Mouse (Mus musculus) right cerebral cortex, adult 2 months (tissue): Measurements from ENCODE around the gene Gm37240.

ENCODE experiments used
- DNase-seq, 2 experiments: peaks; one replicate each; pipeline ENCODE4 v3.0.0; 2021 to 2022; ENCODE audit warnings: low spot score in 2 of 2

Gm37240 gene

DNA sequence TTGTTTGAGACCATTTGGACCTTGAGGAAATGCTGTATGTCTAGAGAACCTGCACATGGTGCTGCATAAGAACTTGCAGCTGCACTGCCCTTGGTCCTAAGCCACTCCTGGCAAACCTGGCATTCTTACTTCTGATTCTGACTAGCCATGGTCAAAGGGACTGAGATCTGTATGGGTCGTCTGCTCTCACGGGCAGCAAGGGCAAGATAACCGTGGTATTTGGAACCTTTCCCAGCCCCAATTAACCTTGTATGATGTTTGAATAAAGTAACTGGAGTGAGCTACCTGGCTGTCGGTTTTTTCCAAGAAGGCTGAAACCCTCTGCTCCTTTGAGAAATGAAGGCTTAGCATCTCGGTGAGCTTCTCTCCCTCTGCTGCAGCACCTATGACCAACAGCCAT is 8.4 kb downstream of the Gm37240 start:
- no peak for DNase-seq

DNA sequence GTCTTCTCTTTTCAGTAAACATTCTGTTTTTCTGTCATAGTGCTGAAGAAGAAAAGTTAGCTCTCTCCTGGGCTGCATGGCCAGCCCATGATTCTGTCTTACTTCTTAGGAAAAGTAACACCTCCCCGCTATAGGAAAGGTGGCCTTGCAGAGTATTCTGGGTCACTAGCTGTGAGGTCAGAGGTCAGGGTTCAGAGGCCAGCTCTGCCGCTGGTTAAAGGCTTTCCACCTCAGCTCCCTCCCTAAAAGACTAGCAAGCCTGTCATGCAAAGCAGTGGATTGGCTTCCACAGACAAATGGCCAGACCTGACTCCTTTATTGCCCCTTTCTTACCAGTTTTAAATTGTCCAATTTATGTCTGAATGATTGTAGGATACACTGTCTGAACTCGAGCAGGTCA is 23.3 kb downstream of the Gm37240 start:
- no peak for DNase-seq

DNA sequence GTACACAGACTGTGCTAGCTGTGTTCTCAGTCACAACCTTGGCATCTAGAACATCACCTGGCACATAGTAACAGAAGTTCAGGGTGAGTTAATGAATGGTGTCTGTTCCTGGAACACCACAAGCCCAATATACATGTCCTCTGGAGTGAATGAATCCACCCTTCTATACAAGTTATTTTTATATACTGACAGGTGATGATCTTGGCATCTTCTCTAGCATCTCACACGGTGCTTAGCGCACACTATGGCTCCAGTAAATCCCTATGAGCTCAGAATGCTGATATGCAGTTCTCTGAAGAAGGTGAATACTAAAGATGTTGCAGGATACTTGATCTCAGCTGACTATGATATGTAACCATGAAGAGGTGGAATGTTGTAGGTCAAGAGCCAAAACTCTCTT is 24.4 kb downstream of the Gm37240 start:
- DNase-seq, result no peak

DNA sequence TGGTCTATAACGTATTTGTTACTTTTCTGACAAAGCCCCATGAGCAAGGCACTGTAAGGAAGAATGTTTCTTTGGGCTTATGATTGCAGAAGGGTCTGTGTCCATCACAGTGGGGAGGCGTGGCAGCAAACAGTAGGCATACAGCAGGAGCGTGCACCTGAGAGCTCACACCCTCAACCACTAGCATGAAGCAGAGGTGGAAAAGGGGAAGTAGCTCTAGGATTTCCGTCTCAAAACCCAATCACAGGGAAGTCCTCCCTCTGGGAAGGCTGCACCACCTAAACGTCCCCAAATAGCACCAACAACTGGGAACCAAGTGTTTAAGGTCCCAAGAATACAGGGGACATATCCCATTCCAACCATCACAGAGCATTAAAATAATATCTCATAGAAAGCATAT is 26.3 kb downstream of the Gm37240 start:
- DNase-seq, result no peak

DNA sequence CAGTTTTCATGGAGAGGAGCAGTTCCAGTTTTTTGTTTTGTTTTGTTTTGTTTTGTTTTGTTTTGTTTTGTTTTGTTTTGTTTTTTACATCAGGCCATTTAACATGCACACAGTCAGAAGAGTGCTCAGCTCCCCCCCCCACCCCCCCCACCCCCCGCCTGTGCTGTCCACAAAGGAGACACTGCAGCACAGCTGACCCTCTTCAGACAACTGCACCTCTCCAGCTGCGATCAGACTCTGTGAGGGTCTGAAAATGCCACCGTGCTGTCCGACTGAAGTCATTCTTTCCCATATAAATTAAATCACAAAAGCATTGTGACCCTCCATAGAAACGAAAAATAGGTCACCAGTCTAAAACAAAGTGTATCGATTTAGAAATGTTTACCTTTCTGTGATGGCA is 28.0 kb downstream of the Gm37240 start:
- DNase-seq, result no peak

DNA sequence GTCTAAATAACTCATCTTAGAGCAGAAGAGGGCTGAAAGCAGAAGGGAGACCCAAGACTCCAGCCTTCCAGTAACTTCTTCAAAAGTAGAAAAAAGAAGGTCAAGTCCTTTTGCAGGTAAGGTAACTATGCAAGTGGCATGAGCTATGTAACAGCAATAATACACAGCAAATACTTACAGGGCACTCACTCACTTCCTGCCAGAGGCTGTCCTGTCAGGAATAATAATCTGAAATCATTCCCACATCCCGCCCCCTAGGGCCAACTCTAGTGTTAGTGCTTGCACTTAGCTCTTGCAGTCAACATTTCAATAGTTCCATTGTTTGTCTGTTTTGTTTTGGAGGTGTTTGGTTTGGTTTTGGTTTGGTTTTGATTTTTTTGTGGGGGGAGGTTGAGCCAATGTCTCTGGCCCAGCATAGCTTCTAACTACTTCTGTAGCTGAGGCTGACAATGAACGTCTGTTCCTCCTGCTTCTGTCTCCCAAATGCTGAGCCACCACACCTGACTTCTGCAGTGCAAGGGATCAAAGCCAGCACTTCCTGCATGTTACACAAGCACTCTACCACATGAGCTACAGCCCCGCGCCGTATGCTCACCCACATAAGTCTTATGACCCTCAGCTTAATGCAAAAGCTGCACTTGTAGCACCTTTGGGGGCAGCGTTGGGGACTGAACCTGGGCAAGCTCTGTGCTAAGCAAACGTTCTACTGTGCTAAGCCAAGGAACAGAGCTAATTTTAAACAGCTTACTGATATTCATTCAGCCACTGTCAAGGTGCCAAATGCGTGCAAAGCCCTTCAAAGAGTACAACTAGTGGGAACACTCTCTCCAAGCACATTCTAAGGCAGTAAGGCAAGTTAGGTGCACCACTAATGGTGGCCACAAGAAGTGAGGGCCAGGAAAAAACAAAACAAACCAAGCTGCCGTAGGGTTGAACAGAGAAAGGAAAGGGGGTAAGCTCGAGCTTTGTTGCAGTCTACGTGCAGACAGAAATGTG is 28.9 kb downstream of the Gm37240 start:
- peak in 1 of 2 experiments; percentile 10 for DNase-seq

DNA sequence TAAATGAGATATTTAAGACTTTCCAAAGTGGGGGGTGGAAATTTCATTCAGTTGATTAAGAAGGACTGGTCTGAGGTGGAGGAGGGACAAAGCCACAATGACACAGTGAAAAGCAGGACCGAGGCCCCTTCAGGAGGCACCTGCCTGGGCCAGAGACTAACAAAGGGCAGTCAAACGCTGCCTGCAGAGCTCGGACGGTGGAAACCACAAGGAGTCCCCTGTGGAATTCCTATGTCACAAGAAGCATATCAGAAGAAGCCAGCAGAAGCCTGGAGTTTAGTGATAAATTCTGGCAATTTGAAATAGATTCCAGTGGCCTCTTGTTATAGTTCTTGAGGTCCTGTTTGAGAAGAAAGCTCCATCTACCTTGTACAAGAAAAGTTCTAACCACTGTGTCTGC is 30.2 kb downstream of the Gm37240 start:
- DNase-seq, result no peak

DNA sequence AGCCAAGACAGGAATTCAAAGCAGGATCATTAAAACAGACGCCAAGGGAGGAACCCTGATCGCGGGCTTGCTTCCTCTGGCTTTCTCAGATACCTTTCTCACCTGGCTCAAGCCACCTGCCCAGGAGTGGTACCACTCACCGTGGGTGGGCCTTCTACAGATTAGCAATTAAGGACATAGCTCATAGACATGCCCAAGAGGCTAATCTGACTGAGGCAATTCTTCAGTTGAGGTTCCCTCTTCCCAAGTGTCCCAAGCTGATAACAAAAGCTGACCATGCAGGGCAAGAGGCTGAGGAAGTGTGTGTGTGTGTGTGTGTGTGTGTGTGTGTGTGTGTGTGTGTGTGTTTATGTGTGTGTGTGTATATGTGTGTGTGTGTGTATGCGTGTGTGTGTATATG is 31.4 kb downstream of the Gm37240 start:
- DNase-seq, result no peak

DNA sequence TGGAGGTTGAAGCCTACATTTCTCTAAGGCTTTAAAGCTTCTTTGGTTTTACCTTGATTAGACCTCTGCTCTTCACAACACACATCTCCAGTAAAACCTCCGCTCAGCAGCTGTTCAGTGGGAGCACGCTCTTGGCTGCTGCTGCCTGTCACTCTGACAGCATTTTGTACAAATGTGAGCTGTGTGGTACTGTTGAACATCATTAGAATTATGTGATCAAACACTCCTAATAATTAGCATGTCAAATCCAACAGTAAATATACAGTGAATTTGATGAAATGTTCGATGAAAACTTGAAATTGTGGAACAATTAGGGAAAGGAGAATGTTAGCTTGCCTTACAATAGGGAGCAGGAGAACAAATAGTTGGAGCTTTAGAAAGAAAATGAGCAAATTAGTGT is 32.3 kb downstream of the Gm37240 start:
- no peak for DNase-seq

DNA sequence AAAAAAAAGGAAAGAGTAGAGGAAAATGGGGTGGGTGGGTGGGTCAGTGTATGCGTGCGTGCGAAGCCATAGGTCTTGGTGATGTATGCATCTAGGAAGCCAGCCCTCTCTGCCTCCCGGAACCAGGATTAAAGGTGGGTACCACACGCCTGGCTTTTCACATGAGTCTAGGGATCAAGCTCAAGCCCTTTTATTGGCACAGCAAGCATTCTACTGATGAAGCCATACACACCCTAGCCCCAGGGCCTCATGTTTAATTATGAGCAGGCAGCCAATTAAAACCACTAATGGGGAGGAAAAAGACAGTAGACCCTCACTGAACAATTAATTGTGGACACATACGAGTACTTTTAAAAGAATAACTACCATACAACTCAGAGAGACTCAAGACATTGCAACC is 33.2 kb downstream of the Gm37240 start:
- no peak for DNase-seq

DNA sequence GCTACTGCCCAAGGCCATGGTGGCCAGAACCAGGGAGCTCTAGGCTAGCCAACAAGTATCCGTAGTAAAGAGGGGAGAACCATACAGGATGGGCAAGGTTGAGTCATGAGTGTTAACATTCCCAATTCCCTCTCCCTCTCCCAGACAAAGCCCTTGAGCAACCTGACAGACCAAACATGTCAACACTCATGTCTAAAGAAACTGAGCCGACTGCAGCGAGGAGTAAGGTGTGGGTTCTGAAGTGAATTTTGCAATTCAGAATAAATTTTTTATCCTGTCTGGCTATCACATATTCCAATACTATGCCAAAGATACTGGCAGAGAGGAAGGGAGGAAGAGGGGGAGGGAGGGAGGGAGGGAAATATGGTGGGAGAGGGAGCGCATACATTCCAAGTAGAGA is 33.6 kb downstream of the Gm37240 start:
- DNase-seq, result no peak

DNA sequence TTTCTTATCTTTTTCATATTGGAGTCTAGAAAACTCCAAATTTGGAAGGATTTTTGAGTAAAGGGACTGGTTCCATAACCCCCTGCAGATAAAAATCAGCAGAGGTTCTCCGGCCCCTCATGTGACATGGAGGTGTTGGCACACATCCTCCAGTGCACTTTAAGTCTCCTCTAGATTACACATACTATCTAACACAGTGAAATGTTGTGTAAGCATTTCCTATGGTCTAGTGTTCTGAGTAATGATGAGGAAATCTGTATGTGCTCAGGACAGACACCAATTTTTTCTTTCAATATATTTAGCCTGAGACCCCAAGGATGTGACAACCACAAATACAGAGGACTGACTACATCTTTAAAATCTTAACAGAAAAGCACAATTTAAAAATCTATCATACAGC is 37.2 kb downstream of the Gm37240 start:
- no peak for DNase-seq

DNA sequence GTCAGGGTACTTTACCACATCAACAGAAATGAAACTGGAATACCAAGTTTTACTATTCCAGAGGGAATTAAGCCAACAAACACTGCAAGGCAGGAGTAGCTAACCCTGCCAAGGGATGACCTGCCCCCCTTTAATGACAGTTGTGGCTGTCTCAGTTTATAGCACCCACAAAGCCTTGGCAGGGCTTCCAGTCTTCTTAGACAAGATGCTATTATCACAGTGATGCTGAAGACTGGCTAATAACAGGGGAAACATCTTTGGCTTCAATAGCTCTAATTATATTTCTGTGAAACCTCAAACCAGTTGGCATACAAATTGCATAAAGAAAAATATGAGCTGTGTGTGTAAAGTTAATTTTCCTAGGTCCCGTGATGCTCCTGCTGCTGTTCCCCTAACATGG is 41.0 kb downstream of the Gm37240 start:
- DNase-seq, result no peak

DNA sequence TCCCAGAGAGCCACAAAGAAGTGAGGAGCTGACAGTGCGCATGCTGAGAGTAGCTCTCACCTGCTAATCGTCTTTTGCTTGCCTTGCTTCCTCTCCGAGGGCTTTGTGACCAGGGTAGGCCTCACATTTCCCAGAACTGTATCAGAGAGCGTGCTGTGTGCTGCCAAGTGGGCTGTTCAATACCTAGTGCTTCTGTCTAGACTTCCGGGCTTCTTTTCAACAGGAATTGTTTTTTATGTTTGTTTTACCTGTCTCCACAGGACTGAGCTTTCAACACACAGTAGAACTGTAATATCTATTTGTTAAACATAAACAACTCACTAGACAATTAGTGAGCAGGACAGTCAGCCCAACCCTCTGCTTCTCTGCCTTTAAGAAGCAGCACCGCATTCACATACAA is 42.0 kb downstream of the Gm37240 start:
- DNase-seq, result no peak

DNA sequence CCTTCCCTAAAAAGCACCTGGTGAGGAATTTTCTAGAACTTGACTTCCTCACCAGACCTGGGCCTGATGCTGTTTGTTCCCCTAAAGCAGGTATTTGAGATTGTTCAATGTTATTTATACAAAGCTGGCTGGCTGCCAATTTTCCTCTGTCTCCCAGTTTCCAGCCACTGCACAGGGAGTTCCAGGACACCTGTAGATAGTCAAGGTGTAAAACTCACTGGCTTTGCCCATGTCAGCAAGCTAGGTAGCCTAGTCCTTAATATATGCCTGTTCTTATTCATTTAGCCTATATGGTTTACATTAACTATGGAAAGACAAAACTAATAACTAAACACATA is 44.5 kb downstream of the Gm37240 start:
- no peak for DNase-seq

DNA sequence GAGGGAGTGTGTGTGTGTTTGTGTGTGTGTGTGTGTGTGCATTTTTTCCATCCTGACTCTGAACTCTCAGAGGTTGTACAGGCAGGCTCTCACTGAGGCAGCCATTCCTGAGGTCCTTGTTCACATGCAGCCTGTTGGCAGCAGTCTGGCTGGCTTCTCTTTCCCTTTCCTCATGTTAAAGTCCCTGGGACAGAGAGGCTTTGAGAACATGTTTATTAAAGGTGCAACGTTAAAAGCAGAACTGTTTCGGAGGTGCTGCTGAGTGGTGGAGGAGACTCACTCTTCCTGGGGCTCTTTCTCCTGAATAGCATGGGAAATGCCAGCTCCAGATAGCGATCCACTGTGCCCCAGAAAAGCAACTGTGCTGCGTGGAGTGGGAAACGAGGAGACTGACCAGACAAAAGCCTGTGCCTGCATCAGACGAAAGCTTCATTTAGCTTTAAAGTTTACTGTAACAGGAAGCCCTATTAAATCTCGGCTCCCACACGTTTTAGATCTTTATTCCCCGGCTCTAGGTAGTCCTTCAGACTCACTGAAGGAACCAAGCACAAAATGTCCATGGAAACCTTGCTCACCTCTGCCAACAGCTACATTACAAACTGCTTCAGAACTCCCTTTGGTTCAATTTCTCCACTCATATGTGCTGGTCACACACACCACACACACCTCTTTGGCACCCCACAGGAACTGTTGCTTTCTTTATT is 45.0 kb downstream of the Gm37240 start:
- peak in 1 of 2 experiments; percentile 8 for DNase-seq

DNA sequence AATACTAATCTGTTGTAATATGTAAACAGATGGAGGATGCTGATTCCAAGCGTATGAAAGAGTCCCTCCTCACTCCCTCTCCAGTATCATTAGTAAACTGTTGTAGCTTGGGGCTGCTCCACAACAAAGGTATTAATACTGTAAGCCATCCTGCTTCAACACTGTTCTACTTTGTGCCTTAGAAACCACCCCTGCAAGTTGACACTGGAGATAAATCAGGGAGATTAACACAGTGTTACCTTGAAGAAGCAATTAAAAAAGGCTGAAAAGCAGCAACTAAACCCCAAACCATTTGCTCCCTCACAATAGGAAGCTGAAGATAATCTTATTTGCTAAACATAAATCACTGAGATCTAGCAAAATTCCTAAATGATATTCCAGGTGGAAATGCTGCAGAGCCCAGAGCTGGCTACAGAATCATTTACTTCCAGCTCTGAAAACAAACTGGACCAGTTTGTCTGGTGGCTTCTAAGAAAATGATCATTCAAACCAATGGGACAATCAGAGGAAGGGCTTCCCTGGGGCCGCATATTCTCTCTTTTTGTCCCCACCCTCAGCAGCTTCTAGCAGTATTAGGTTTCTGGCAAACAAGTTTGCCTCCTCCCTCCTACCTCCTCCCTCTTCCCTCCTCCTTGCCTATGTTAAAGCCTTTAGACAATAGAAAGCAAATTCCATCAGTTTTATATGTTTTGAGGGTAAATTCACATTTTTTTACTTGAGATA is 45.7 kb downstream of the Gm37240 start:
- no peak for DNase-seq

DNA sequence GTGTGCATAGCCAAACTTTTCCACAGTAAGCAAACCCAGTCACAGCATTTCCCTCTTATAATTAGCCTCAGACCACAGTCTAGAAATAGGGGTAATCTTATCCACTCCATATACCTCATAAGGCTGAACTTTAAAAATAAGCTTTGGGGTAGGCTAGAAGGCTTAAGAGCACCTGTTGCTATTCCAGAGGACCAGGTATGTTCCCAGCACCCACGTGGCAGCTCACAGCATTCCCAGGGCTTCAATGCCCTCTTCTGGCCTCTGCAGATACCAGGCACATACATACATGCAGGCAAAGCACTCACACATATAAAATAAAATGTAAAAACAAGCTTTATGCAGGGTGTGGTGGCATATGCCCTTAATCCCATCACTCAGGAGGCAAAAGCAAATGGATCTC is 53.7 kb downstream of the Gm37240 start:
- DNase-seq, result no peak

DNA sequence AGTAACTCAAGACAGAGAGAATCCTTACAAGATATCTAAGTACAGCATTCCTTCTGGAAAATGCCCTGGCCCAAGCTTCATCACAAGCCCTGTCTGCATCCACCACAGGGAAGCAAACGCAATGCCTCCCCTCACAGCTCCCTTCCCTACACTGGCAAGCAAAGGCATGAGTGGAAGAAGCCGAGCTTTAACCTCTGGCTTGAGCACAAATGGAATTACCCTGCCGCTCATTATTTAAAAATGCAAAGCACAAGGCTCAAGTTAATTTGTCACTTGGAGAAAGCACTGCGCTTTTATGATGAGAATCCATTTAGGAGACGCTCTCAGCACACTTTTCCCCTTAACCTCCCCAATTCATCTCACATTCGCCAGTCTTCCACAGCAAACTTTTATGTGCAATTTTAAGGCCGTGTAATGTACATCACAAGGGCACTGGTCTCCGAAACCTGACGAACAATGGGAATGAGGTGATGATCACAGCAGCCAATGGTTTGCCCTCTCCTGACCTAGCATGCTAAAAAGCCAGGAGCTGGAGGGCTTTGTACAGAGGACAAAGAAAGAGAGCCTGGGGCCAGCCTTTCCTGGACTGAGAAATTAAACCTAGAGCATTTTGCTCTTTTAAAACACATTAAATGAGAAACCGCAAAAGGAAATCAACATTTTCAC is 54.7 kb downstream of the Gm37240 start:
- DNase-seq, result no peak

DNA sequence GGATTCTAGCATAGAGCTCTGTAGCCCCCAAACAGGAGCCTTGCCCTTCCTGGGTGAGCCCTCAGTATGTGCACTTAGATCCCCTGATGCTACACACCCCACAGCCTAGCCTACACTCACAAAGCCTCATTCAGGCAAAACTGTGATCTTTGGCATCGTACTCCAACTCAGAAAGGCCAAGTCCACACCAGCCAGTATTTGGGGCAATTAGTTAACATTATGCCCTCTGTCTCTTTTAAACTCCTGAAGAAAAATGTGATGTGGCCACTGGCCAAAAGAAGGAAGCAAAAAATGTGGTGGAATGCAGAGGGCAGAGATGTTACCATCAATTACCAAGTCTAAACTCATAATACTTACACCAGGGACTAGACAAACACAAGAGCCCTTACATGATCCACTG is 55.5 kb downstream of the Gm37240 start:
- no peak for DNase-seq

DNA sequence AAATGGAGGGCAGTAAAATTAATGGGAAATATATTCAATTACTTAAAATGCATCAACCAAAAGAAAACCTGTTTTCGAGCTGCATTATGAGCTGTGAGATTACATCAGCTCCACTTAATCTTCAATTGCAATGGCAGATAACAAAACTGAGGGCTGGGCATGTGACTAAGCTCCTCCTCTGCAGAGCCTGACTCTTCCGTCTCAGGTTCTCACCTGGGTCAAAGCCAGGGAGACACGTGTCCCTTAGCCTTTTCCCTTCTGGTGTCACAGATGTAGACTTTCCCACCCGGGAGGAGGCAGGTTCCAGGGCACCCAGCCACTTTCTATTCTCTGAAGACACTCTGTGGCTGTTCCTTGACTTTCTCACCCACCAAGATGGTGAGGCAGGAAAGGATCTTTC is 58.3 kb downstream of the Gm37240 start:
- DNase-seq, result no peak

DNA sequence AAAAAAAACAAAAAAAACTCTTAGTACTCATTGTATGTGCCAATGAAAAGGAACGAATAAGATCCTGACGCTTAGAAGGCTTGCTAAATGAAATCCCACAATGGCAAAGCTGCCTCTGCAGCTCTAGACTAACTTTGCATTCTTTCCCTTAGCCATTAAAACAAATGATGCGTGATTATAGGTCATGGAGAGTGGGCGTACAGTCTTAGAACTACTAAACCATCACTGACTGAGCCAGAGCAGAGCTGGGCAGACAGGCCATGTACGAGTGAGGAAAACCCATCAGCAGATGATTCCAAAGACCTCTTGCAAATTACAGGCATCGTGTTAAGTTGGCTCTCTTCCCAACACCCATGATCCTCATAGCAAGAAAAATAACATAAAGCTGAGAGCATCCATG is 59.5 kb downstream of the Gm37240 start:
- DNase-seq, result no peak
